Mouse (Mus musculus): ENCODE results near the gene Ptn. TPM values are rescaled to one million over a fixed set of nuclear protein-coding genes. Genes with fewer than 3 reads are reported as not detected.
A peak's percentile ranks its signal among the peaks of the same experiment; 100 is the strongest.

Gene Ptn
- total RNA-seq (2022): 100 to 1,000 TPM; 192 to 240 (median 216) TPM

DNA sequence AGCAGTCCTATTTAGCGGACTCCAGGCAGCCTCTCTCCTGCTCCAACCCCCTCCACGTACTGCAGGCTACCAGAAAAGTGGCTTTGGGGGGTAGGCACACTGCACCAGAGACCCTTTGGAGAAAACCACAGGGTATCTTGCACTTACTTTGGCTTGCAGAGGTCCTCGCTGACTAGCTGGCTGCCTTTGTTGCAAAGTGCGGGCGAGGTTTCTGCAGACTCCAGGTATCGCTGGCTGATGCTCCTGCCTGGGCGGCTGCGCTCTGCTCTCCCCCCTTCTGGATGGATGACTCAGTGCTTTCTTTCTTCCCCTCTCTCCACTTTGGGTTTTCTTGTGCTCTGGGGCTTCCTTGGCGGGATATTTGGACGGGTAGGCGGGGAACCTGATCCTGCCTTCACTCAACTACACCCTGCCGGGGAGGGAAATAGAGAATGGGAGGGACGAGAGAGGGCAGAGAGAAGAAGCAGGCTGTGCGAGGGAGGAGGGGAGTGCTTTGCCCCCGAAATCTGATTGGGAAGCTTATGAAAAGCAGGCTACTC, at the start of gene Ptn:
Ptn (minus strand) TSS at position 474 of the 539 bp plus-strand sequence.
- peak; percentile 57 to 68 for DNase-seq (ENCODE audit: low spot score in 2 of 2)

DNA sequence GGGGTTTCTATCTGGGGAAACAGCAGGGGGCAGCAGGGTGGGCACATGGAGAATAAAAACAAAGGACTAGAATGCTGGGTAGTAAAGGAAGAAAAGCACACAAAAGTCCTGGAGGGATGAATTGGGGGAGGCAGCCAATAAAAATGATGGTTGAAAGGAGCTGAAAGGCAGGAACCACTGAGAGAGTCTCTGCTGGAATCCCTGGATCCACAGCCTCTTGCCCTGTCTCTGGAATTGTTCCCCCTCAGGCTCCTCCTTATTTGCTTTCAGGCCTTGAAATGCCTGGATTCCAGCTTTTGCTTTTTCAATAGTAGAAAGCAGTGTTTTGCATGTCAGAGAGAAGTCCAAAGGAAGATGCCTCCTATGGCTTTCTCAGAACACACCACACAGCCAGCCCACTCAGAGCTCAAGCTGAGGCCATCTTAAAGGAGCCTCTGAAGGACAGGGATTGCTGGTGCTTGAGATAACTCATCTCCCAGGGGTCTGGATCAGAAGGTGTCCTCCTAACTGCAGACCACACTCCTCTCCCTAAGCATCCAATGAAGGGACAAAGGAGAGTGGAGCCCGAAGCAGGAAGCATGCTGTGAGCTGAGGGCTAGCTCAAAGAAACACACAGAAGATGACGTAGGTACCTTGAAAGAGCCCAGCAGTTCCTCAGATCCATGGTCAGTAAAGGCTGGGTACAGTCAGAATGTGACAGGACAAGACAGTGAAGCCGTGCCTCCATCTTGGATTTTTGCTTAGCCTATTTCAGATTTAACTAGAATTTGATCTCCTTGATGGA, 48.4 kb upstream of the Ptn start:
- DNase-seq (ENCODE audit: low spot score in 2 of 2): no peak

DNA sequence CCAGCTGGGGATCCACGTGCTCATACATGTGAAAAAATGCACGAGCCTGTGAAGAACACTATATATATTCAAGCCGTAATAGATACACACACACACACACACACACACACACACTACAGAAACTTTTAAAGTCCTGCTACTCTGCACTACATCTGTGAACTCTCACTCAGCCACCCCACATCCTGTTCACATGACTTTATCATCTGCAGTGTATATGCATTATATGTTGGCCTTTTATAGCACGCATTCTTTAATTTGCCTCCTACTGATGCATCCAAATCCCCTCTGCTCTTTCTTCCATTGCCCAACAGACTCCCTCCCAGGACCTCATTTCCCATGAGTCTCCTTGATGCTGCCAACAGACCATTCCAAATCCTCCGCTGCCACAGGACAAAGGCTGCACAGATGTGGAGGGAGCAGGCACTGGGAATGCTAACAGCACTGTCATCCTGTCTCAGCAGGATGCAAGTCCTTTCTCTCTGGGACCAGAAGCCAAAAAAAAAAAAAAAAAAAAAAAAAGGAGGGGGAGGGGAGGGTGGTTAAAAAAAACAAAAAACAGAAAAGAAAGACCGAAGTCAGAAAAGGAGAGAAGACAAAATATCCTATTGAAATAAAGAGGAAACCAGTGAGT, 47.7 kb upstream of the Ptn start:
- DNase-seq (ENCODE audit: low spot score in 2 of 2): no peak

DNA sequence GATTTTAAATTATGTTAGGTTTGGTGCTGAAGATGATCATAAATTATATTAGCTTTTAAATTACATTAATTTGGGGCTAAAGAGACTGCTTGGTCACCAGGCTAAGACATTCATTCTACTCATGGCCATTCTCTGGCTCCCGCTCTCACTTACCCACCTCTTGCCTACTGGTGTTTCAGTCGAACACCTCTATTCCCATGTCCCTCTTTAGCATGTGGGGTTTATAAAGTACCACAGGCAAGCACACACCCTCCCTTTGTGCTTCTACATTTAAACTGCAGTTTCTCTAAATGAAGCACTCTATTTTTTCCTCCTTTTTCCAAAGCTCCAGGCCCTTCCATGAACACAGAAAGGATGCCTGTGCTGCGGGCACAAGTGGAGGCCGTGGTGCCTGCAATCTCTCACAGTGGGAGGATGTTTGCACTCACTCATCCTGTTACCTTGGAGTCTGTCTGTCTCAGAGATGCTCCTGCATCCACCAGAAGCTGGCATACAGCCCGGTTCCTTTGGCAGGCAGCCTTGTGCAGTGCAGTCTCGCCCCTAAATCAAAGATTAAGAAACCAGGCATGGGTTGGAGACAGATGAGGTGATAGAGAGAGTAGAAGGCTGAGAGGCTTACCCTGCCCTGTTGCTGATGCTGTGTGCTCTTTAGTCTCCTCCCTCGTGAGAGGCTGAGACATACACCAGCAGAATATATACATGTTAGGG, 40.6 kb upstream of the Ptn start:
- DNase-seq (ENCODE audit: low spot score in 2 of 2): peak; percentile 75 to 81

DNA sequence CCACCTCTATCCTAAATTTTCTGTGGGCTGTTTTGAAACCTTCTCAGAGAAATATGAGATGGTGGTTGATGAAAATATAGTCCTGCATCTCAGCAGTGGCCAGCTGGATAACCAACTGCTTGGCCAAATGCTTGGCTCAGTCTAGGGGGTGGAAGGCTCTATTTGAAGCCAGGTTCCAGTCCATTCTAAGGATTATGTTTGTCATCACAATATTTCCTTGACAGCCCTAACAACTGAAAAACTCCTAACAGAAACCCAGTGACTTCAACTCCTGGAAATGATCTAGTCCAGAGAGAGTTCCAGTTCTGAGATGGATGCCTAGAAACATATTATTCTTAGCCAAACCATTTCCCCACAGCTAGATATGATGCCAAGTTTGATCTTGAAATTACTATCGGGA, 35.3 kb upstream of the Ptn start:
- DNase-seq (ENCODE audit: low spot score in 2 of 2): no peak

DNA sequence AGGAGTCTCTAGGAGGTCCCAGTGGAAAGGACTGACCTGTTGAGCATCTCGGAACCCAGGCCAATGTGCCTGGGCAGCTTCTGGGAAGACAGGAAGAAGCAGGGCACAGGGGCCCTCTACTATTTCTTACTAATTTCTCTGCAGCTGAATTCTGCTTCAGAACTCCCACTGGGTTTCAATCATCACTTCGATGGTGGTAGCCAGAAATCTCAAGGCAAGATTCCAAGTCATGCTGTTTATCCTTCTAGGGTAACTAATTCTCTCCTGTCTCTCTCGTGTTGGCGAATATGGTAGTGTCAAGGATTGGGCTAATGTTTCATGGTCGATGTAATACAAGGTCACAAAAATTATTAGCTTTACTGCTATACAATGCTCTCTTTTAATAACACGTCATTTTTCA, 34.2 kb upstream of the Ptn start:
- DNase-seq (ENCODE audit: low spot score in 2 of 2): no peak

DNA sequence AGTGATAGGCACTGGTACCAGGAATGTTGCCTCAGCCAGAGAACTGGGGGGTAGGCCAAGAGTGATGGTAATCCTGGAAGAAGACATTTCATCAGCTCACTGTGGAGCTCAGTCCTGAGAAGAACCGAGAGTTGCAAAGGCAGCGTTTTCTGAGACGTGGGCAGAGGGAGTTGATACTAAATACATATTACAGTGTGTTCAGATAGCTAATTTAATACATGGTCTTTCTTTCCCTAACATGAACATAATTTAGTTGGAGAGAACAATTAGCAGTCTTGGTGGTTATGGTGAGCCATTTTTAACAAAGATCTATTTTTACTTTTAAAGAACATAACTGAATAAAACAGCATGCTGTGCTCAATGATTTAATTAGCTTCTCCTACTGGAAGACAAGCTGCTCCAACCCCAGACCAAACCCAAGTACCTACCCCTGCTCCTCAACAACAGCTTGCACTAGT, 33.0 kb upstream of the Ptn start:
- peak in 1 of 2 experiments; percentile 26 for DNase-seq (ENCODE audit: low spot score in 2 of 2)

DNA sequence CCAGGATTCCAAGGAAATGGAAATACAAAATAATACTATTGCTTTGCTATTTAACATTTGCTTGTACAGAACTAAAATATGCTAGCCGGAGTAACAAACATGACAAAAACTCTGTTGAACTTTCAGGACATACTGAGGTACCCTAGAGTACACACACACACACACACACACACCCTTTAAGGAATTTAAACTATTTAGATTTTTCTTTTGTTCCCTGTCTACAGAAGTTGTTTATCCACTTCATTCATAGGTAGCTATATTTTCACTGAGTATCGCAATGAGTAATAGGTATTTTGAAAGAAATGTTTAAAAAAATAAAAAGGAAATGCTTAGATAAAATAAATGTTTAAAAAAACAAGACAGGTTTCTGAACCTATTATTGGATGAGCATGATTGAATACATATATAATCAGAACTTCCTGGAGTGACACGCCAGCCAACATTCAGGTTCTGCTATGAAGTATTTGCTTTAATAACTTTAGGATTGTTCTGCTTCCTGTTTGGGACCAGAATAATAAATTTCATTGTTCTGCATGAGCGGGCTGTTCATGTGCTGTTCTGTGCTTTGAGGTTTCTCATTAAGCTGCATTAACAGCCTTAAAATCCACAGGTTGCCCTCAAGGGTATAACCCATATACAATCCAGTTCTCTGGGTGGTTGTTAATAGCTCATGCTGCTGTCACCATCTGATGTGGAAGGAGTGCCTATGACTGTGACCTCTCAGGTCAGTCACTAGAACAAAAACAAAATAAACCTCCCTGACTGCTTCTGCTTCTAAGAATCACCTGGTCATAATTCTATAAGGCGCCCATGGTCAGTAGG, 32.3 kb upstream of the Ptn start:
- no peak for DNase-seq (ENCODE audit: low spot score in 2 of 2)

DNA sequence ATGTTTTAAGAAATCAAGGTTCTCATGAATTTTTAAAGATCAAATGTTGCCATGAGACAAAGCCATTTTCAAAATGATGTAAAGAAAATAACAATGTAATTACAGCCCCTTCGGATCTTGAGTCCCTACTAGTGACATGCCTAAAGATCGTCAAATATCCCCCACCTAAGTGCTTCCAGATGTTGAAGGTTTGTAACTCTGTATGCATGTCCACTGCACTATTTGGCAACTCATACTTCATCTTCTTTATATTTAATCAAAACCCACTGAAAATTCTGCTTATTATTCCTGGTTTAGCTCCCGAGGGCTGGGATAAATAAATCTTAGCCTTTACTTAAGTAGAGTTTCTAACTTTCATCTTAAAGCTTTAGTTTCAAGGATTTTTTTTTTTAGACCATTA, 31.7 kb upstream of the Ptn start:
- no peak for DNase-seq (ENCODE audit: low spot score in 2 of 2)

DNA sequence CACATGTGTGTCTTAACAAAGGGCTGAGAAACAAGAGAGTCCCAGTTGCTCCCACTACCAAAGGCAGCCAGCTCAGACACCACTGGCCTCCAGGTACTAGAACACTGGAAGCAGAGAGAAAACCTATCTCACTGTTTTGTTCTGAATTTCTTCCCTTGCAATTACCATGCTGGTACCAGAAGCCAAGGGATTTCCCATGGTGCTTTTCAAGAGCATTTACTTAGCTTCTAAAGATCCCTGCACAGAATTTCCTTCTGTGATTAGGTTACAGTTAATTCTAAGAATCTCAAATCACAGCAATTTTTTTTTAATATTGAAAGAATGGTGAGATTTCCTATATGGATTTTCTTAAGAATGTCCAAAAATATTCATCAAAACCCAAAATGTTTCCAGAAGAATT, 31.2 kb upstream of the Ptn start:
- no peak for DNase-seq (ENCODE audit: low spot score in 2 of 2)

DNA sequence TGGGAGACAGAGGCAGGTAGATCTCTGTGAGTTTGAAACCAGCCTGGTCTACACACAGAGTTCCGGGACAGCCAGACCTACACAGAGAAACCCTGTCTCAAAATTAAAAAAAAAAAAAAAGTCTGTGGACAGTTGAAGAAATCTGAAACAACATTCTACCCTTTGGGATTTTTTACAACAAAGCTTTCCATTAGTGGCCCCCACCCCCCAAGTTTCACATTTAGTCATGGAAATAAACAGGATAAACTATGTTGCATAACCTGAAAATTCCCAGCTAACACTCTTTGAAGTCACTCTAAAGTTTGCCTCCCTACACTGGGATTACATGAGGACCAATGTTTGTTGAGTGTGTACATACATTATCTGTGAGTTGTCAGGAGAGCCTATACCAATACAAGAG, 28.7 kb upstream of the Ptn start:
- no peak for DNase-seq (ENCODE audit: low spot score in 2 of 2)

DNA sequence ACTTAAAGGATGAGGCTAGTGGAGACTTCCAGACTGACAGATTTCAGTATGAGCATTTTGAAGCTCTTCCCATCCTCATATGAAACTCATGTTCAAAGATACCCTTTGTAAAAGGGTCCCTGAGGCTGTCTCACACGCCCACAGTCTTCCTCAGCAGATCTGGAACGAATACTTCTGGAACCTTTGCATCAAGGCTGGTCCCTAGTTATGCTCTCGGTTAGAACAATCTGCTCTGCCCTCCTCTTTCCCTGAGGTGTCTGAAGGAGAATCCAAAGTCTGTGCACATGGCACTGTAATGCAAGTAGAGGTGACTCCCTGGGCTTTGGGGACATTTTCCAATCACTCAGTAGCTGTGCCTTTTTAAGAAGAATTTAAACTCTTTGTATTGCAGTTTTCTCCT, 25.3 kb upstream of the Ptn start:
- no peak for DNase-seq (ENCODE audit: low spot score in 2 of 2)

DNA sequence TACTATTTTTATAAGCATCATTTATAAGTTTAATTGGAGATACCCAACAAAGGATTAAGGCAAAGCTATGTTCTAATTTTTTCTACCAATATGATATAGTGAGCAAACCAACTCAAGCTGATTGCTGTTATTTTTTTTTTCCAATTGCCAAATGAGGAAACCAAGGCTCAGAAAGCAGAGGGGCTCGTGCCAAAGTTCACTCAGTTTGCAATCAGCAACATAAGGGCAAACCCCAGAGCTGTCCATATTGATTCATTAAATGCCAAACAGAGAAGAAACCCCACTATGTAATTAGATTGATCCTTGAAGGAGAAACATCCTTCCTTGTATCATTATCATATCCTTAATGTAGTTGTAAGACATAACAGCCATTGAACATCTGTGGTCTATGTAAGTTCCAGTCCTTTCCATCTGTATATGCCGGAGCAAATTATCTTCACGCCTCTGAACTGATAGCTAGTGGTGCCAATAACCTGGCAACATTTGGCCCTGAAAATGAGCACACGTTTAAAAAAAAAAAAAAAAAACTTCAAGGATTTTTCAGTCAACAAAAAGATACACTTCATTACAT, 24.8 kb upstream of the Ptn start:
- no peak for DNase-seq (ENCODE audit: low spot score in 2 of 2)

DNA sequence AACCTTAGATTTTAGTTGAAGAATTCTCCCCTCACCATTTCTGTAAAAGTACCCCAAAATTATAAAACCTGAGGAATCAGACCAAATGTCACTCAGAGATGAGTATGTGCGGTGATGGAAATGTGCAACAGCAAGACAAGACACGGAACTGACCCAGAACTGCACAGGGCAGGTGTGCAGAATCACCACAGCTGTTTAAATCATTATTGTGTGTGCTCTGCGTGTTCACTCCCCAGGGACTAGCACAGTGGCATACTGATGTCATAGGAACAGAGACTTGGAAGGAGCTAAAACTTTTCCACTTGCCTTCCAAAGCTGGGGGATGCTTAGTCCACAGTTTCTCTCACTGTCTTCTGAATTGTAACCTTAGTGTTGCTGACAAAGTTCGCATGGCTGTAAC, 22.7 kb upstream of the Ptn start:
- no peak for DNase-seq (ENCODE audit: low spot score in 2 of 2)

DNA sequence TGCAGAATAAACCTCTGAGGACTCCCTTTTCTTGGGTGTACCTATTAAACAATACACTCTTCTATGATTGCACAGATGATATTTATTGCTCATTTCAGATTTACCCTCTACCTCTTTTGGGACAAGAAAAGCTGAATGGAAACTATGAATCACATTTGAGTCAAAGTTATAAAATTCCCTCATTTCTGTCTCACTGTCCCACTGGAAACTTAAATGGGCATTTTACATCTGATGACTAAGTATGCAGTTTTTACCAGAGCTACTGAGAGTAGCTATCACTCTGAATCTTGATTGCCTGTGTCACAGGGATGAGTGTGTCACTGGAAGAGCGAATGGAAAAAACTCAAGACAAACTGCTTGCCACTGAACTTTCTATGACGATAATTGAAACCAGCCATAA, 22.2 kb upstream of the Ptn start:
- DNase-seq (ENCODE audit: low spot score in 2 of 2): no peak

DNA sequence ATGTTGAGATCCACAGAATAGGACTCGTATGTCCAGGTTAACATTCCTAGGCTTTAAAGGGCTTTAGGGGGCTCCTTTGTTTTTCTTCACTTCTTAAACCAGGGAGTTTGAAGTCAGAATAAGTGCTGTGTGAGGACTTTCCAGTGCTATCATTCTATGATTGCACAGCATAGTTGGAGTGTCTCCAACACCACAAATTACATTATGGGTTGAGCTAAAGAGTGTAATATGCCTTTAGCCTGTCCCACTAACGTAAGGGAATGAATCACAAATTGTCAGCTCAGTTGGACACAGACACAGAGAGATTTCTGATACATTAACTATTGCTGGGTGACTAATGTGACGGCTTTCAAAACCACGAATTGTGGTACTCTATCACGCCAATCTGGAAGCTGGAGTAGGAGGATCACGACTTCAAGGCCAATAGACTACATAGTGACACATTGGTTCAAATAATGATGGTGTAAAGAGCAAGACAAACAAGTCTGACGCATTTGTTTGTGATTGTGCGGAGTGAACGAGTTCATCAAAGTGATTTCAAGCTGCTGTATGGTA, 20.4 kb upstream of the Ptn start:
- DNase-seq (ENCODE audit: low spot score in 2 of 2): no peak

DNA sequence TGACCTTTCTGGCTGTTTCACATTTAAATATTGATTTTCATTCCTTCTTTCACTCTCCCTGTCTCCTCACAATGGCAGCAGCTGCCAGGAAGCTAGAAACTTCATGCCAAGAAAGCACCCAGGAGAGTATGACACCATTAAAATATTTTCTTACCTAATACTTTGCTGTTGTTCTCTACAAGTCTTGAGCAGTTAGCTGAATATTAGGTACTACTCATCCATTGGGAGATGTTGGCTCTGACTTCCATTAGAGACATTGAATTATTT, 9.7 kb upstream of the Ptn start:
- no peak for DNase-seq (ENCODE audit: low spot score in 2 of 2)

DNA sequence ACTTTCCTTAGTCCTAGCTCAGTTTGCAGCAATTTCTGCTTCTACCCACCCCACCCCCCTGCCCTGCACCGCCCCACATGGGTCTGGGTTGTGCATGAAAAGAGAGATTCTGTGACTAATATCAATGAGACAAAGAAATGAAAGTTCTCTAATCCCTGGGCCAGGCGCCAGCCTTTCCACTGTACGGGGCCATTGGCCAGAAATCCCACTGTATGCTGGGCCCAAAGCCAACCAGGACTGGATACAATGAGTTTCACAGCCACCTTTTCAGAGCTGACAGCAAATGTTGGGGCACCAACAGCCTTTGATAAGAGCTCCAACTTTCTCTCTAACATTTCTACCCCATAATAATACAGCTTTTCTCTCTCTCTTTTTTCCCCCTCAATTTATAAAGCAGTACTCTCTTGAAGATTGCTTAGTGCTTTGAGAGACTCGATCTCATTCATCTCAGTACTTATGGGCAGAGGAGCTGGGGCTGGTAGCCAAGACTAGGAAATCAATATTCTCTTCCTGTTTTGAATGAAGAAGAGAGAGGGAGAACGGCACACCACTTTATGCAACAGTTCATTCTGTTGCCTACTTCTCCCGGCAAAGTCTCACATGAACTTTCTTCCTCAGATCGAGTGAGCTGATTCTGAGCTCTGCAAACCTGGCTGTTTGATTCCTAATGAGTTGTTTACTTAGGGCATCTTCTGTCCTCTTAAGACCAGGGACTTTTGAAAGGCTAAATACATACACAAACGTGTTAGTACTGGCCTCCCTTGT, 9.2 kb upstream of the Ptn start:
- peak; percentile 80 to 90 for DNase-seq (ENCODE audit: low spot score in 2 of 2)

DNA sequence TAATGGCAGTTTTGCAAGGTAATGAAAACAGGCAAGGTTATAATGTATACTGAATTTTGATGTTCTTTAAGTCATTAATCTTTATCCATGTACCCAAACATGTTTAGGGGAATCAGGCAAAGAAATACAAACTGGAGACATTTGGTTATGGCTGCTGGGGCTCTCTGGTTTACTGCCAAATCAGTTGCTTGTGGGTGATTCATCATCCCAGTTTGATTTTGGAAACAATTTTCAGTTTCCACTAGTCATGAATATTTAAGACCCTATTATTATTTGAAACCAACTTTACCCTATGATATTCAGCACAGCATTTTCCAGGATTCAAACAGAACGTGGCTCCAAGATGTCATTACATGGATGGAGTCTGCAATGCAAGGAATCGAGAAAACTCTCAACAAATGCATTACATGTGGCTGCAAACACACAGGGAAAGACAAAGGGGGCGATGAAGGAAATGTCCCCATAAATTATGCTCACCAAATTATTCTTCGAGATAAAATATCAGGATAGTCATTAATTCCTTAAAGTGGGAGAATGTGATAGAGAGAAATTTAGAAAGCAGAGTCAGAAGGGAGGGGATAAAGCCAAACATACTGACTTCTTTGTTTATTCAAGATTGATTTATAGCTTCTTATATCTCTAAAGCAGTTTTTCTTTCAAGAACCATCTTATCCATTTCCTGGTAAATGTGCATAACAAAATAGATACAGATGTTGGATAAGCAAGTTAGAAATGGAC, 8.4 kb upstream of the Ptn start:
- DNase-seq (ENCODE audit: low spot score in 2 of 2): no peak

DNA sequence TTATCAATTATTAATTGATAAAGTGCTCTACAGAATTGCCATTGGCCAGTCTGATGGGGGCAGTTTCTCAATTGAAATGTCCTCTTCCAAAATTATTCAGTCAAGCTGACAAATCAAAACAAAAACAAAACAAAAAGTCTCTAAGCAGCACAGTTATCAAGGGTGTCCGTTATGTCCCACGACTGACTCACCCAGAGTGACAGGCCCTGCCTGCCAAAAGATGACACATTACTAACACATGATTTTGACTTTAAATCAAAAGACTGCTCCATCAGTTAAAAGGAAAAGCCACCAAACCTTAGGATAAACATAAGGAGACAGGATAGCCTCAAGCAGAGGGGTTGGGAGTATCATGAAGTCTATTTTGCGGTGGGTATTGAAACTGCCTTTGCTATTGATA, 6.6 kb upstream of the Ptn start:
- no peak for DNase-seq (ENCODE audit: low spot score in 2 of 2)

Data from layer of hippocampus, adult 8-10 months (tissue).